Mouse (Mus musculus) myocyte (in vitro differentiated cells): ENCODE measurements around the gene Atg16l1. TPM values are rescaled to one million over a fixed set of nuclear protein-coding genes. Genes with fewer than 3 reads are reported as not detected.

Experiments
- H3K27me3 ChIP-seq: one replicate; pipeline ENCODE4 v1.6.1; 2011; ENCODE audit not compliant: control insufficient read depth, insufficient read depth, insufficient read length
- H3K36me3 ChIP-seq: one replicate; pipeline ENCODE4 v1.6.1; 2011; ENCODE audit not compliant: control insufficient read depth, insufficient read depth
- H3K4me2 ChIP-seq: one replicate; pipeline ENCODE4 v1.6.1; 2011; ENCODE audit warnings: low read depth, control low read depth
- H3K4me3 ChIP-seq: one replicate; pipeline ENCODE4 v1.5.1; 2011; ENCODE audit warnings: mild to moderate bottlenecking, control low read depth, moderate library complexity
- H3K79me2 ChIP-seq: one replicate; pipeline ENCODE4 v1.6.1; 2011; ENCODE audit not compliant: control insufficient read depth, insufficient read depth
- H3ac ChIP-seq: one replicate; pipeline ENCODE4 v1.6.1; 2011; ENCODE audit not compliant: control insufficient read depth, insufficient read length
- CEBPB ChIP-seq: IDR thresholded peaks from 2 replicates; pipeline ENCODE4 v1.6.1; 2011; ENCODE audit warnings: mild to moderate bottlenecking, moderate library complexity; ENCODE audit not compliant: poor library complexity, insufficient read depth, severe bottlenecking
- E2F4 ChIP-seq: IDR thresholded peaks from one replicate; pipeline ENCODE4 v1.6.1; 2011; ENCODE audit warnings: mild to moderate bottlenecking, control low read depth, moderate library complexity; ENCODE audit not compliant: insufficient read depth
- MAX ChIP-seq: IDR thresholded peaks from one replicate; pipeline ENCODE4 v1.6.1; 2011; ENCODE audit warnings: low read depth, mild to moderate bottlenecking, control low read depth
- MYOD1 ChIP-seq, 3 experiments: IDR thresholded peaks; one replicate each; pipeline ENCODE4 v1.6.1; 2011; ENCODE audit warnings: control low read depth in 2 of 3, low read depth in 2 of 3, mild to moderate bottlenecking in 2 of 3, moderate library complexity in 1 of 3; ENCODE audit not compliant: insufficient read length in 2 of 3, control insufficient read depth in 1 of 3
- MYOG ChIP-seq, 3 experiments: IDR thresholded peaks; one replicate each; pipeline ENCODE4 v1.6.1; 2011; ENCODE audit warnings: control low read depth in 2 of 3, low read depth in 2 of 3, mild to moderate bottlenecking in 2 of 3; ENCODE audit not compliant: insufficient read length in 2 of 3, control insufficient read depth in 1 of 3, insufficient read depth in 1 of 3
- POLR2A ChIP-seq: IDR thresholded peaks from one replicate; pipeline ENCODE4 v1.6.1; 2011; ENCODE audit warnings: low read depth, mild to moderate bottlenecking, control low read depth, moderate library complexity; ENCODE audit not compliant: insufficient read length
- POLR2AphosphoS2 ChIP-seq: IDR thresholded peaks from one replicate; pipeline ENCODE4 v1.6.1; 2011; ENCODE audit warnings: low read depth, control low read depth; ENCODE audit not compliant: insufficient read length
- REST ChIP-seq: IDR thresholded peaks from one replicate; pipeline ENCODE4 v1.6.1; 2011; ENCODE audit warnings: mild to moderate bottlenecking, control low read depth, moderate library complexity; ENCODE audit not compliant: insufficient read depth, insufficient read length
- SRF ChIP-seq: IDR thresholded peaks from one replicate; pipeline ENCODE4 v1.6.1; 2011; ENCODE audit warnings: low read depth; ENCODE audit not compliant: control insufficient read depth, insufficient read length
- TCF12 ChIP-seq: IDR thresholded peaks from one replicate; pipeline ENCODE4 v1.6.1; 2011; ENCODE audit warnings: mild to moderate bottlenecking, control low read depth; ENCODE audit not compliant: poor library complexity, insufficient read depth, severe bottlenecking
- TCF3 ChIP-seq: IDR thresholded peaks from one replicate; pipeline ENCODE4 v1.6.1; 2011; ENCODE audit warnings: low read depth, control low read depth; ENCODE audit not compliant: insufficient read length
- USF1 ChIP-seq: IDR thresholded peaks from one replicate; pipeline ENCODE4 v1.6.1; 2011; ENCODE audit warnings: low read depth, mild to moderate bottlenecking, control low read depth, moderate library complexity
- polyA plus RNA-seq: library from polyadenylated mRNA; unstranded; fragments of >200 nt; fragmentation: generic; extraction: Trizol; gene quantifications from one replicate; pipeline ENCODE4 v1.2.1, GENCODE M21; 2012; ENCODE audit warnings: missing spikeins

The Atg16l1 gene
- polyA plus RNA-seq, 1 experiment, result 21.8 TPM

GRCm38 (mm10) chr1:87803576-87803975, 47.9 kb downstream of the Atg16l1 start, which contains the start of gene Sag:
Gene Sag (plus strand): TSS chr1:87803680.
- H3ac ChIP-seq, result no peak within 1 kb of the TSS
- no peaks in the 10 kb centered on the region for H3K36me3 ChIP-seq
- no peak within 1 kb of the TSS for H3K4me3 ChIP-seq
- no peaks in the 10 kb centered on the region for H3K79me2 ChIP-seq
- TF ChIP-seq SRF (no peak), CEBPB (no peak), POLR2AphosphoS2 (no peak), REST (no peak), USF1 (no peak), MAX (no peak), POLR2A (no peak), MYOD1 (IDR thresholded peaks at IDR 0.05; ENCODE audit: control insufficient read depth in 1 of 3, insufficient read length in 2 of 3, low read depth in 2 of 3) (no peak), E2F4 (no peak), MYOG (IDR thresholded peaks at IDR 0.05; ENCODE audit: control insufficient read depth in 1 of 3, insufficient read depth in 1 of 3, insufficient read length in 2 of 3, low read depth in 2 of 3) (no peak), TCF3 (no peak), TCF12 (no peak)
- H3K27me3 ChIP-seq, result no peaks in the 10 kb centered on the region
- no peak within 1 kb of the TSS for H3K4me2 ChIP-seq

- no peak overlapping the region for H3ac ChIP-seq
- H3K4me3 ChIP-seq, result no peak overlapping the region
- H3K36me3 ChIP-seq, result no peaks in the 10 kb centered on the region
- no peaks in the 10 kb centered on the region for H3K27me3 ChIP-seq
- H3K4me2 ChIP-seq, result no peak overlapping the region
- TF ChIP-seq POLR2A, result no peak
- TF ChIP-seq SRF, result no peak
- no peak for TF ChIP-seq CEBPB
- TF ChIP-seq MAX, result no peak
- no peak for TF ChIP-seq TCF12
- no peak for TF ChIP-seq USF1
- TF ChIP-seq POLR2AphosphoS2, result no peak
- TF ChIP-seq REST, result no peak
- no peak for TF ChIP-seq MYOG (IDR thresholded peaks at IDR 0.05; ENCODE audit: control insufficient read depth in 1 of 3, insufficient read depth in 1 of 3, insufficient read length in 2 of 3, low read depth in 2 of 3)
- TF ChIP-seq TCF3, result no peak
- TF ChIP-seq MYOD1 (IDR thresholded peaks at IDR 0.05; ENCODE audit: control insufficient read depth in 1 of 3, insufficient read length in 2 of 3, low read depth in 2 of 3), result no peak
- TF ChIP-seq E2F4, result no peak
- H3K79me2 ChIP-seq, result no peaks in the 10 kb centered on the region
Measured at GRCm38 (mm10) chr1:87807751-87808150, 52.1 kb downstream of the Atg16l1 start.

- no peaks in the 10 kb centered on the region for H3K36me3 ChIP-seq
- TF ChIP-seq TCF3, result no peak
- TF ChIP-seq CEBPB, result no peak
- no peak for TF ChIP-seq REST
- TF ChIP-seq MYOD1 (IDR thresholded peaks at IDR 0.05; ENCODE audit: control insufficient read depth in 1 of 3, insufficient read length in 2 of 3, low read depth in 2 of 3), result no peak
- no peak for TF ChIP-seq MAX
- TF ChIP-seq E2F4, result no peak
- no peak for TF ChIP-seq USF1
- no peak for TF ChIP-seq SRF
- no peak for TF ChIP-seq TCF12
- TF ChIP-seq POLR2AphosphoS2, result no peak
- TF ChIP-seq MYOG (IDR thresholded peaks at IDR 0.05; ENCODE audit: control insufficient read depth in 1 of 3, insufficient read depth in 1 of 3, insufficient read length in 2 of 3, low read depth in 2 of 3), result no peak
- no peak overlapping the region for H3K4me2 ChIP-seq
- no peaks in the 10 kb centered on the region for H3K79me2 ChIP-seq
- no peak overlapping the region for H3K4me3 ChIP-seq
- no peak overlapping the region for H3ac ChIP-seq
- no peaks in the 10 kb centered on the region for H3K27me3 ChIP-seq
Measured at GRCm38 (mm10) chr1:87811391-87811790, 55.7 kb downstream of the Atg16l1 start.

GRCm38 (mm10) chr1:87812061-87812460, 56.4 kb downstream of the Atg16l1 start:
- Histone ChIP-seq H3K27me3 (no peaks in the 10 kb centered on the region), H3ac (no peak overlapping the region), H3K4me3 (no peak overlapping the region), H3K4me2 (no peak overlapping the region), H3K79me2 (no peaks in the 10 kb centered on the region), H3K36me3 (no peaks in the 10 kb centered on the region)
- TF ChIP-seq CEBPB, result no peak
- TF ChIP-seq MAX, result no peak
- TF ChIP-seq REST, result no peak
- no peak for TF ChIP-seq TCF12
- no peak for TF ChIP-seq TCF3
- no peak for TF ChIP-seq MYOD1 (IDR thresholded peaks at IDR 0.05; ENCODE audit: control insufficient read depth in 1 of 3, insufficient read length in 2 of 3, low read depth in 2 of 3)
- no peak for TF ChIP-seq POLR2A
